Mouse (Mus musculus) kidney, embryonic 15.5 days (tissue): ENCODE data around the gene Pcsk2. TPM values are rescaled to one million over a fixed set of nuclear protein-coding genes. Genes with fewer than 3 reads are reported as not detected.

Experiments
- ATAC-seq: fragments of 200-750 bp; cut with Nextera tagmentation; replicated peaks from 2 replicates; pipeline ENCODE4 v1.8.0; 2017; ENCODE audit warnings: moderate TSS enrichment; ENCODE audit not compliant: low FRiP score
- H3K27ac ChIP-seq: fragments of 300-500 bp; sonication (generic); 2 replicates; pipeline ENCODE4 v1.5.1; 2015; ENCODE audit warnings: mild to moderate bottlenecking, inconsistent platforms
- H3K27me3 ChIP-seq: fragments of 300-500 bp; sonication (generic); 2 replicates; pipeline ENCODE4 v1.6.1; 2015; ENCODE audit warnings: inconsistent platforms
- H3K36me3 ChIP-seq: fragments of 300-500 bp; sonication (generic); 2 replicates; pipeline ENCODE4 v1.6.1; 2015; ENCODE audit warnings: inconsistent platforms
- H3K4me1 ChIP-seq: fragments of 300-500 bp; sonication (generic); 2 replicates; pipeline ENCODE4 v1.6.1; 2015; ENCODE audit warnings: inconsistent platforms
- H3K4me2 ChIP-seq: fragments of 300-500 bp; sonication (generic); 2 replicates; pipeline ENCODE4 v1.6.1; 2015; ENCODE audit warnings: moderate library complexity, mild to moderate bottlenecking, inconsistent platforms
- H3K4me3 ChIP-seq: fragments of 300-500 bp; sonication (generic); replicated peaks from 2 replicates; pipeline ENCODE4 v1.5.1; 2015; ENCODE audit warnings: mild to moderate bottlenecking, inconsistent platforms
- H3K9ac ChIP-seq: fragments of 300-500 bp; sonication (generic); 2 replicates; pipeline ENCODE4 v1.6.1; 2015; ENCODE audit warnings: mild to moderate bottlenecking, inconsistent platforms
- H3K9me3 ChIP-seq: fragments of 300-500 bp; sonication (generic); replicated peaks from 2 replicates; pipeline ENCODE4 v1.6.1; 2016; ENCODE audit warnings: inconsistent platforms
- WGBS: fragments of 180-500 bp; shearing (Covaris S2); methylation state at CpG from one replicate; pipeline ENCODE4 v1.1.7; 2015; ENCODE audit warnings: mixed read lengths; 5-methylcytosine and 5-hydroxymethylcytosine counted together
- polyA plus RNA-seq: library from polyadenylated mRNA; unstranded; fragments of >200 nt; fragmentation: Nextera tagmentation; extraction: Ambion mirVana; gene quantifications from 2 replicates; pipeline ENCODE4 v1.2.1, GENCODE M21; 2015

Gene Pcsk2
- polyA plus RNA-seq, 1 experiment from 2014 or later = 1.9 TPM

GRCm38 (mm10) chr2:143656968-143657367 is 111.0 kb downstream of the Pcsk2 start:
- 70% methylated on average over 4 of the region's 4 CpGs for WGBS
- no peaks in the 10 kb centered on the region for H3K9me3 ChIP-seq

GRCm38 (mm10) chr2:143666785-143667184 is 120.8 kb downstream of the Pcsk2 start:
- no peak overlapping the region for H3K9ac ChIP-seq
- 80% methylated on average over 5 of the region's 5 CpGs for WGBS
- H3K27me3 ChIP-seq = no peaks in the 10 kb centered on the region
- H3K27ac ChIP-seq = no peak overlapping the region
- no peak overlapping the region for H3K4me3 ChIP-seq
- no peaks in the 10 kb centered on the region for H3K36me3 ChIP-seq
- ATAC-seq = no peak
- H3K9me3 ChIP-seq = no peaks in the 10 kb centered on the region
- H3K4me2 ChIP-seq = no peak overlapping the region
- H3K4me1 ChIP-seq = no peaks in the 10 kb centered on the region

More at GRCm38 (mm10) chr2:143656968-143657367, 111.0 kb downstream of the Pcsk2 start:
- Histone ChIP-seq H3K4me2 (no peak overlapping the region), H3K36me3 (no peaks in the 10 kb centered on the region), H3K27ac (no peak overlapping the region), H3K9ac (no peak overlapping the region), H3K4me3 (no peak overlapping the region), H3K27me3 (no peaks in the 10 kb centered on the region), H3K4me1 (no peaks in the 10 kb centered on the region)
- ATAC-seq = no peak

GRCm38 (mm10) chr2:143677869-143678268 is 131.9 kb downstream of the Pcsk2 start:
- H3K27me3 ChIP-seq = no peaks in the 10 kb centered on the region
- no peak overlapping the region for H3K9ac ChIP-seq
- H3K4me1 ChIP-seq = 0 out of 2 replicates have a peak, but pooled peaks cover 3% of the 10 kb centered on the region
- no peak overlapping the region for H3K4me2 ChIP-seq
- no peaks in the 10 kb centered on the region for H3K9me3 ChIP-seq
- no peaks in the 10 kb centered on the region for H3K36me3 ChIP-seq
- H3K4me3 ChIP-seq = no peak overlapping the region
- ATAC-seq = no peak
- H3K27ac ChIP-seq = no peak overlapping the region
- WGBS = 93% methylated on average over 4 of the region's 4 CpGs

GRCm38 (mm10) chr2:143679513-143679912 is 133.6 kb downstream of the Pcsk2 start:
- no peak overlapping the region for H3K27ac ChIP-seq
- no peak overlapping the region for H3K9ac ChIP-seq
- no peaks in the 10 kb centered on the region for H3K9me3 ChIP-seq
- 0 out of 2 replicates have a peak, but pooled peaks cover 3% of the 10 kb centered on the region for H3K4me1 ChIP-seq
- WGBS = 72% methylated on average over 2 of the region's 2 CpGs
- no peaks in the 10 kb centered on the region for H3K36me3 ChIP-seq
- ATAC-seq = no peak
- H3K4me2 ChIP-seq = no peak overlapping the region
- no peaks in the 10 kb centered on the region for H3K27me3 ChIP-seq
- H3K4me3 ChIP-seq = no peak overlapping the region

GRCm38 (mm10) chr2:143681873-143682555 is 136.1 kb downstream of the Pcsk2 start:
- no peak overlapping the region for H3K4me3 ChIP-seq
- 0 out of 2 replicates have a peak, but pooled peaks cover 3% of the 10 kb centered on the region for H3K4me1 ChIP-seq
- H3K9me3 ChIP-seq = no peaks in the 10 kb centered on the region
- WGBS = 67% methylated on average over 8 of the region's 8 CpGs
- no peaks in the 10 kb centered on the region for H3K27me3 ChIP-seq
- no peak overlapping the region for H3K4me2 ChIP-seq
- no peak overlapping the region for H3K9ac ChIP-seq
- 0 out of 2 replicates have a peak overlapping the region, but pooled peaks have one; percentile 10 for H3K27ac ChIP-seq
- no peaks in the 10 kb centered on the region for H3K36me3 ChIP-seq
- ATAC-seq = peak; percentile 78

- no peak overlapping the region for H3K9ac ChIP-seq
- no peak overlapping the region for H3K4me3 ChIP-seq
- no peak for ATAC-seq
- H3K4me1 ChIP-seq = 0 out of 2 replicates have a peak, but pooled peaks cover 3% of the 10 kb centered on the region
- H3K27ac ChIP-seq = no peak overlapping the region
- H3K36me3 ChIP-seq = no peaks in the 10 kb centered on the region
- no peaks in the 10 kb centered on the region for H3K27me3 ChIP-seq
- H3K4me2 ChIP-seq = no peak overlapping the region
- no peaks in the 10 kb centered on the region for H3K9me3 ChIP-seq
- WGBS = 95% methylated on average over 2 of the region's 2 CpGs
Observed at GRCm38 (mm10) chr2:143683513-143683912, 137.6 kb downstream of the Pcsk2 start.

- 61% methylated on average over 3 of the region's 3 CpGs for WGBS
- ATAC-seq = no peak
Observed at GRCm38 (mm10) chr2:143691244-143691643, 145.3 kb downstream of the Pcsk2 start.

GRCm38 (mm10) chr2:143696026-143696557 is 150.1 kb downstream of the Pcsk2 start:
- 0 out of 2 replicates have a peak, but pooled peaks cover 2% of the 10 kb centered on the region for H3K36me3 ChIP-seq
- H3K27ac ChIP-seq = 0 out of 2 replicates have a peak overlapping the region, but pooled peaks have one; percentile 52
- H3K9ac ChIP-seq = no peak overlapping the region
- 29% methylated on average over 14 of the region's 14 CpGs for WGBS
- peak overlapping the region; percentile 37 for H3K4me2 ChIP-seq
- peaks cover 11% of the 10 kb centered on the region; the same call in 1 of the 2 replicates for H3K9me3 ChIP-seq
- H3K4me1 ChIP-seq = peaks cover 11% of the 10 kb centered on the region; the same call in 1 of the 2 replicates
- peak; percentile 84 for ATAC-seq
- no peaks in the 10 kb centered on the region for H3K27me3 ChIP-seq
- H3K4me3 ChIP-seq = no peak overlapping the region

More at GRCm38 (mm10) chr2:143691244-143691643, 145.3 kb downstream of the Pcsk2 start:
- H3K4me3 ChIP-seq = no peak overlapping the region
- 0 out of 2 replicates have a peak, but pooled peaks cover 2% of the 10 kb centered on the region for H3K36me3 ChIP-seq
- no peaks in the 10 kb centered on the region for H3K27me3 ChIP-seq
- no peak overlapping the region for H3K27ac ChIP-seq
- H3K4me1 ChIP-seq = peaks cover 7% of the 10 kb centered on the region; the same call in 1 of the 2 replicates
- peaks cover 11% of the 10 kb centered on the region; the same call in 1 of the 2 replicates for H3K9me3 ChIP-seq
- no peak overlapping the region for H3K9ac ChIP-seq
- no peak overlapping the region for H3K4me2 ChIP-seq

GRCm38 (mm10) chr2:143696704-143697103 is 150.7 kb downstream of the Pcsk2 start:
- Histone ChIP-seq H3K4me2 (peak overlapping the region; percentile 37), H3K27ac (no peak overlapping the region), H3K4me1 (peaks cover 11% of the 10 kb centered on the region; the same call in 1 of the 2 replicates), H3K9ac (no peak overlapping the region), H3K9me3 (peaks cover 11% of the 10 kb centered on the region; the same call in 1 of the 2 replicates), H3K36me3 (0 out of 2 replicates have a peak, but pooled peaks cover 2% of the 10 kb centered on the region), H3K27me3 (no peaks in the 10 kb centered on the region), H3K4me3 (no peak overlapping the region)
- 83% methylated on average over 7 of the region's 7 CpGs for WGBS
- no peak for ATAC-seq

- no peaks in the 10 kb centered on the region for H3K27me3 ChIP-seq
- no peak overlapping the region for H3K9ac ChIP-seq
- 80% methylated on average over 5 of the region's 5 CpGs for WGBS
- no peaks in the 10 kb centered on the region for H3K9me3 ChIP-seq
- no peak for ATAC-seq
- H3K36me3 ChIP-seq = no peaks in the 10 kb centered on the region
- H3K4me3 ChIP-seq = no peak overlapping the region
- no peak overlapping the region for H3K27ac ChIP-seq
- H3K4me1 ChIP-seq = 0 out of 2 replicates have a peak, but pooled peaks cover 6% of the 10 kb centered on the region
- H3K4me2 ChIP-seq = no peak overlapping the region
Observed at GRCm38 (mm10) chr2:143701141-143701540, 155.2 kb downstream of the Pcsk2 start.

- no peak overlapping the region for H3K9ac ChIP-seq
- H3K4me2 ChIP-seq = no peak overlapping the region
- WGBS = 81% methylated on average over 3 of the region's 3 CpGs
- H3K4me1 ChIP-seq = no peaks in the 10 kb centered on the region
- no peak overlapping the region for H3K27ac ChIP-seq
- H3K9me3 ChIP-seq = no peaks in the 10 kb centered on the region
- ATAC-seq = no peak
- H3K4me3 ChIP-seq = no peak overlapping the region
- no peaks in the 10 kb centered on the region for H3K36me3 ChIP-seq
- no peaks in the 10 kb centered on the region for H3K27me3 ChIP-seq
Observed at GRCm38 (mm10) chr2:143702931-143703344, 157.0 kb downstream of the Pcsk2 start.

- no peak overlapping the region for H3K4me3 ChIP-seq
- no peaks in the 10 kb centered on the region for H3K9me3 ChIP-seq
- H3K4me1 ChIP-seq = no peaks in the 10 kb centered on the region
- H3K4me2 ChIP-seq = no peak overlapping the region
- H3K27ac ChIP-seq = no peak overlapping the region
- H3K27me3 ChIP-seq = no peaks in the 10 kb centered on the region
- ATAC-seq = no peak
- H3K9ac ChIP-seq = no peak overlapping the region
- WGBS = 79% methylated on average over 3 of the region's 3 CpGs
- no peaks in the 10 kb centered on the region for H3K36me3 ChIP-seq
Observed at GRCm38 (mm10) chr2:143708205-143708604, 162.2 kb downstream of the Pcsk2 start.
